Mouse (Mus musculus): ENCODE measurements around the gene Cdan1.

GRCm38 (mm10) chr2:120887601-120888000 lies 37.7 kb upstream of the Cdan1 start:
- no peak for TF ChIP-seq CTCF (IDR thresholded peaks at IDR 0.05; ENCODE audit: insufficient read depth, low read depth, low read length)
- no peak for TF ChIP-seq POLR2A (IDR thresholded peaks at IDR 0.05; ENCODE audit: insufficient read depth, low read depth, low read length)
